Mouse (Mus musculus): ENCODE measurements around the gene Psmc5.

DNA sequence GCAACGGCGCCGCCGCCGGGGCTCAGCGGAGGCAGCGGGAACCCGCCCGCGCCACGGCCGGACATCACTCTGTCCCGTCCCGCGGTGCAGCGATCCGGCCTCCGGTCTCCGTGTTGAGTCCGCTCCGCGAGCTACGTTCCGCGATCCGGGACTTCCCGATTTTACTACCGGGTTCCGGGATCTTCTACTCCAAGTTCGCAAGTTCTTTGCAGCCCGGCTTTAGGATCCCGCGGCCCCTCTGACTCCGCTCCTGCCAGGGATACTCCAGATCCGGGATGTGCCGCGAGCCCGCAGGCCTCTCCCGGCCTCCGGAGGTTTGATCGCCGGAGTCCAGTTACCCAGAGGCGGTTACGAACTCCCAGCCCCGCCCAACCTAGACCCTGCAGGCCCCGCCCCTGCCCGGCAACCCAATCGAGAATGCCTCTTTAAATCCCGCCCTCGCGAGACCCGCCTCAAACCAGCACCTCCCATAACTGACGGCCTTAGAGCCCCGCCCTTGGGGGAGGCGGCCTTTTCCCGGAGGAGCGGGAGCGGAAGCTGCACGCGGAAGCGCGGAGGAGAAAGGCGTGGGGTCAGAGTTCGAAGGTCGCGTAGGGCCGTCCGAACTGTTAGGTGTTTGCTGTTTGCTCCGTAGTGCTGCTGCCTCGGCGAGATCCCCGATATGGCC is 16.8 kb downstream of the Psmc5 start, which contains the start of gene Smarcd2:
- no peak for TF ChIP-seq CTCF (IDR thresholded peaks at IDR 0.05; ENCODE audit: low read depth, low read length)
- TF ChIP-seq POLR2A (IDR thresholded peaks at IDR 0.05; ENCODE audit: extremely low read depth, insufficient read depth, low read length): peak; percentile 90
